24 mouse cellular contexts compared by ENCODE assay signal in genomic region chr1:36772198-36772934, GRCm38 (mm10). TPM values are rescaled to one million over a fixed set of nuclear protein-coding genes. Genes with fewer than 3 reads are reported as not detected.
DNase-seq lines count a peak whose midpoint lies in the region; ATAC-seq and TF ChIP-seq lines count a peak whose summit lies in the region.
"Had no signal": no experiment of that assay in that cellular context is flagged by ENCODE, and none has a peak within 500 bp of the region (broad histone marks: within the 10 kb centered on the region; RNA-seq: fewer than 3 reads in every experiment).

No protein-coding gene starts in this region.

- no peak for TF ChIP-seq CTCF in Patski (IDR thresholded peaks at IDR 0.05)
- TF ChIP-seq CTCF in intestine, postnatal 0 days (IDR thresholded peaks at IDR 0.05; ENCODE audit: low read depth), result no peak

- no peak for DNase-seq in kidney, postnatal 36 days
- peak; percentile 6 for DNase-seq in Patski (ENCODE audit: low read depth, low spot score)
- no peak for DNase-seq in heart, postnatal 14 days
- DNase-seq in B cell, adult 2 months, result no peak
- DNase-seq in retina, embryonic 14.5 days (ENCODE audit: low spot score), result no peak
- DNase-seq: adrenal gland, postnatal 36 days; cerebellum, adult 9-10 months; heart, postnatal 36 days; kidney, adult 11 months; kidney, postnatal 10 days; layer of hippocampus, postnatal 36 days; liver, embryonic 13.5 days; lung, adult 2 months; lung, postnatal 14 days; thymus, postnatal 25 days had no signal

- POLR2A ChIA-PET in Patski (lab: Charles Lee), result no interaction called here

- no peak overlapping the region for H3K4me3 ChIP-seq in kidney, embryonic 14.5 days (ENCODE audit: low read length)
- H3K4me3 ChIP-seq in intestine, postnatal 0 days (ENCODE audit: low read depth, low read length), result no peak overlapping the region
- H3K4me3 ChIP-seq: forebrain, embryonic 13.5 days; hindbrain, embryonic 15.5 days; limb, embryonic 13.5 days; liver, embryonic 13.5 days; neural tube, embryonic 15.5 days had no signal

- CTCF ChIA-PET in Patski (lab: Charles Lee), result no interaction called here

- H3K36me3 ChIP-seq in kidney, embryonic 14.5 days (ENCODE audit: control insufficient read depth, insufficient read depth, low read length), result no peaks in the 10 kb centered on the region
- no peaks in the 10 kb centered on the region for H3K36me3 ChIP-seq in intestine, postnatal 0 days (ENCODE audit: control insufficient read depth, insufficient read depth)
- H3K36me3 ChIP-seq: hindbrain, embryonic 15.5 days; limb, embryonic 13.5 days; liver, embryonic 13.5 days; neural tube, embryonic 15.5 days had no signal

- H3K9me3 ChIP-seq in kidney, embryonic 14.5 days (ENCODE audit: control insufficient read depth, low read length), result 0 out of 2 replicates have a peak, but pooled peaks cover 3% of the 10 kb centered on the region
- 0 out of 2 replicates have a peak, but pooled peaks cover 2% of the 10 kb centered on the region for H3K9me3 ChIP-seq in intestine, postnatal 0 days (ENCODE audit: control insufficient read depth)
- H3K9me3 ChIP-seq: forebrain, embryonic 13.5 days; hindbrain, embryonic 15.5 days; limb, embryonic 13.5 days; liver, embryonic 13.5 days; neural tube, embryonic 15.5 days had no signal

- in situ Hi-C loops in Patski (cut with MboI; ENCODE audit: low pct_unique_long_range_greater_than_20kb), result no loop called here

- no peak overlapping the region for H3K27ac ChIP-seq in kidney, embryonic 14.5 days (ENCODE audit: low read depth, low read length)
- H3K27ac ChIP-seq in intestine, postnatal 0 days (ENCODE audit: low read depth, low read length), result no peak overlapping the region
- H3K27ac ChIP-seq: forebrain, embryonic 13.5 days; hindbrain, embryonic 15.5 days; limb, embryonic 13.5 days; liver, embryonic 13.5 days; neural tube, embryonic 15.5 days had no signal

- H3K9ac ChIP-seq in kidney, embryonic 14.5 days (ENCODE audit: low read depth, low read length), result no peak overlapping the region
- no peak overlapping the region for H3K9ac ChIP-seq in intestine, postnatal 0 days (ENCODE audit: low read depth, low read length)
- H3K9ac ChIP-seq: forebrain, embryonic 13.5 days; hindbrain, embryonic 15.5 days; limb, embryonic 13.5 days; liver, embryonic 13.5 days; neural tube, embryonic 15.5 days had no signal

- 74% methylated on average over 9 of the region's 9 CpGs for WGBS in kidney, embryonic 14.5 days
- WGBS in intestine, postnatal 0 days, result 54% methylated on average over 9 of the region's 9 CpGs

- H3K4me2 ChIP-seq in kidney, embryonic 14.5 days (replicated peaks; ENCODE audit: low read depth, low read length), result no peak overlapping the region
- 0 out of 2 replicates have a peak overlapping the region, but pooled peaks have one; percentile 13 for H3K4me2 ChIP-seq in intestine, postnatal 0 days (replicated peaks; ENCODE audit: low read depth)
- H3K4me2 ChIP-seq: forebrain, embryonic 13.5 days; heart, embryonic 11.5 days; hindbrain, embryonic 15.5 days; limb, embryonic 13.5 days; liver, embryonic 13.5 days; midbrain, embryonic 11.5 days; neural tube, embryonic 15.5 days had no signal

- ATAC-seq in kidney, embryonic 14.5 days (ENCODE audit: low FRiP score, low TSS enrichment), result 0 out of 2 replicates have a peak, but pooled peaks have one; percentile 72
- peak; percentile 50 for ATAC-seq in Patski
- peak; percentile 93 for ATAC-seq in intestine, postnatal 0 days
- ATAC-seq: forebrain, embryonic 13.5 days had no signal

- H3K4me1 ChIP-seq in kidney, embryonic 14.5 days (ENCODE audit: control insufficient read depth, insufficient read depth, low read length), result no peaks in the 10 kb centered on the region
- no peaks in the 10 kb centered on the region for H3K4me1 ChIP-seq in intestine, postnatal 0 days (replicated peaks; ENCODE audit: control insufficient read depth, insufficient read depth, low read length)
- H3K4me1 ChIP-seq: forebrain, embryonic 13.5 days had no signal

- intact Hi-C loops in heart, postnatal 14 days (cut with DNase I), result no loop called here

- H3K27me3 ChIP-seq in kidney, embryonic 14.5 days (ENCODE audit: control insufficient read depth, insufficient read depth, low read length), result peaks cover 6% of the 10 kb centered on the region; the same call in 1 of the 2 replicates
- H3K27me3 ChIP-seq in Patski, result no peaks in the 10 kb centered on the region
- no peaks in the 10 kb centered on the region for H3K27me3 ChIP-seq in intestine, postnatal 0 days (replicated peaks; ENCODE audit: control insufficient read depth, insufficient read depth, low read length)

RNA-seq across cellular contexts. Expression of gene Zap70, which starts 10.8 kb away (rescaled TPM):
- 0.18 and 0.46 TPM in 2 replicates for polyA plus RNA-seq in kidney, embryonic 14.5 days (2014; fragmentation: Nextera tagmentation; extraction: Ambion mirVana)
- polyA plus RNA-seq in Patski (2021), result 0.13 TPM
- 0.24 and 0.70 TPM in 2 replicates for polyA plus RNA-seq in intestine, postnatal 0 days (2015; fragmentation: Nextera tagmentation; extraction: Ambion mirVana)
- total RNA-seq in heart, postnatal 14 days (2021), result 1 to 10 TPM in 1 of 2 experiments, under 1 TPM in 1; 0.22 to 3.3 TPM
- total RNA-seq: granulocyte monocyte progenitor cell, adult 5-6 weeks had no signal
- polyA plus RNA-seq: liver, embryonic 13.5 days had no signal

RNA-seq across cellular contexts. Expression of gene Actr1b, which starts 58.1 kb away (rescaled TPM):
- 59.9 and 93.0 TPM in 2 replicates for polyA plus RNA-seq in kidney, embryonic 14.5 days (2014; fragmentation: Nextera tagmentation; extraction: Ambion mirVana)
- polyA plus RNA-seq in Patski (2021), result 170 TPM
- polyA plus RNA-seq in intestine, postnatal 0 days (2015; fragmentation: Nextera tagmentation; extraction: Ambion mirVana), result 50.3 and 57.0 TPM in 2 replicates
- 100 to 1,000 TPM; 106 TPM for total RNA-seq in heart, postnatal 14 days (2021)
